Mouse (Mus musculus): Measurements from ENCODE around the gene Klrc2. TPM values are rescaled to one million over a fixed set of nuclear protein-coding genes. Genes with fewer than 3 reads are reported as not detected.

The Klrc2 gene
- polyA plus RNA-seq, 1 experiment from 2014 or later, result not detected

Small RNAs within 50 kb of the gene (microRNA-seq; reads per million reads assigned to microRNA genes)
- gene Mir680-1, result not detected

Other genes starting within 250 kb of the Klrc2 start
- gene Clec1a, start 208.7 kb downstream of the Klrc2 start, polyA plus RNA-seq (2015; fragmentation: Nextera tagmentation; extraction: Ambion mirVana), result 0.40 and 0.41 TPM in 2 replicates
- gene Olr1, start 153.5 kb downstream of the Klrc2 start, polyA plus RNA-seq (2015; fragmentation: Nextera tagmentation; extraction: Ambion mirVana), result 1.2 and 1.3 TPM in 2 replicates
- 0.02 TPM in 1 of 2 replicates, not detected in the other for gene Tmem52b, start 148.1 kb downstream of the Klrc2 start, polyA plus RNA-seq (2015; fragmentation: Nextera tagmentation; extraction: Ambion mirVana)
- 26.3 and 27.7 TPM in 2 replicates for gene Gabarapl1, start 127.5 kb downstream of the Klrc2 start, polyA plus RNA-seq (2015; fragmentation: Nextera tagmentation; extraction: Ambion mirVana)
- 0.07 TPM in 1 of 2 replicates, not detected in the other for gene Klre1, start 82.8 kb downstream of the Klrc2 start, polyA plus RNA-seq (2015; fragmentation: Nextera tagmentation; extraction: Ambion mirVana)
- gene Klrd1, start 68.9 kb downstream of the Klrc2 start, polyA plus RNA-seq (2015; fragmentation: Nextera tagmentation; extraction: Ambion mirVana), result 0.70 and 0.76 TPM in 2 replicates
- gene Klrk1, start 36.8 kb downstream of the Klrc2 start, polyA plus RNA-seq (2015; fragmentation: Nextera tagmentation; extraction: Ambion mirVana), result 0.54 and 0.93 TPM in 2 replicates
- gene Klrc3, start 17.4 kb downstream of the Klrc2 start, polyA plus RNA-seq (2015; fragmentation: Nextera tagmentation; extraction: Ambion mirVana), result not detected in 2 replicates
- gene Klrc1, start 18.3 kb upstream of the Klrc2 start, polyA plus RNA-seq (2015; fragmentation: Nextera tagmentation; extraction: Ambion mirVana), result 0.22 and 0.33 TPM in 2 replicates
- gene Klri1, start 56.4 kb upstream of the Klrc2 start, polyA plus RNA-seq (2015; fragmentation: Nextera tagmentation; extraction: Ambion mirVana), result not detected in 2 replicates
- gene Klri2, start 79.8 kb upstream of the Klrc2 start, polyA plus RNA-seq (2015; fragmentation: Nextera tagmentation; extraction: Ambion mirVana), result 0.02 TPM in 1 of 2 replicates, not detected in the other
- not detected in 2 replicates for gene Gm156, start 123.6 kb upstream of the Klrc2 start, polyA plus RNA-seq (2015; fragmentation: Nextera tagmentation; extraction: Ambion mirVana)
- not detected in 2 replicates for gene Gm17631, start 202.0 kb upstream of the Klrc2 start, polyA plus RNA-seq (2015; fragmentation: Nextera tagmentation; extraction: Ambion mirVana)
- 0.29 and 0.60 TPM in 2 replicates for gene Klra17, start 216.0 kb upstream of the Klrc2 start, polyA plus RNA-seq (2015; fragmentation: Nextera tagmentation; extraction: Ambion mirVana)